Mouse (Mus musculus) liver, embryonic 16.5 days (tissue): ENCODE data around the gene Agmo. TPM values are rescaled to one million over a fixed set of nuclear protein-coding genes. Genes with fewer than 3 reads are reported as not detected.

Experiments used
- ATAC-seq: fragments of 200-750 bp; cut with Nextera tagmentation; 2 replicates; pipeline ENCODE4 v1.8.0; 2017; ENCODE audit warnings: low read depth, mild to moderate bottlenecking, moderate number of reproducible peaks, moderate library complexity
- H3K27ac ChIP-seq: fragments of 300-500 bp; sonication (generic); 2 replicates; pipeline ENCODE4 v1.5.1; 2014; ENCODE audit warnings: mild to moderate bottlenecking, low read length
- H3K27me3 ChIP-seq: fragments of 300-500 bp; sonication (generic); 2 replicates; pipeline ENCODE4 v1.6.1; 2014; ENCODE audit warnings: low read depth, low read length, mixed read lengths; ENCODE audit not compliant: control insufficient read depth, insufficient read depth
- H3K36me3 ChIP-seq: fragments of 300-500 bp; sonication (generic); 2 replicates; pipeline ENCODE4 v1.6.1; 2014; ENCODE audit warnings: mild to moderate bottlenecking; ENCODE audit not compliant: control insufficient read depth, insufficient read depth
- H3K4me1 ChIP-seq: fragments of 300-500 bp; sonication (generic); 2 replicates; pipeline ENCODE4 v1.6.1; 2014; ENCODE audit warnings: low read depth, low read length, mixed read lengths; ENCODE audit not compliant: control insufficient read depth
- H3K4me2 ChIP-seq: fragments of 300-500 bp; sonication (generic); 2 replicates; pipeline ENCODE4 v1.6.1; 2014; ENCODE audit warnings: low read depth, low read length, mixed read lengths
- H3K4me3 ChIP-seq: fragments of 300-500 bp; sonication (generic); 2 replicates; pipeline ENCODE4 v1.5.1; 2014; ENCODE audit warnings: low read depth, mild to moderate bottlenecking, low read length
- H3K9ac ChIP-seq: fragments of 300-500 bp; sonication (generic); 2 replicates; pipeline ENCODE4 v1.6.1; 2014; ENCODE audit warnings: low read depth, low read length
- H3K9me3 ChIP-seq: fragments of 300-500 bp; sonication (generic); replicated peaks from 2 replicates; pipeline ENCODE4 v1.6.1; 2016; ENCODE audit warnings: low read length; ENCODE audit not compliant: control insufficient read depth
- WGBS: fragments of 180-500 bp; shearing (Covaris S2); extraction: QIAGEN DNeasy Blood & Tissue Kit; methylation state at CpG from one replicate; pipeline ENCODE4 v1.1.7; 2014; ENCODE audit not compliant: insufficient replicate concordance; 5-methylcytosine and 5-hydroxymethylcytosine counted together
- polyA plus RNA-seq: library from polyadenylated mRNA; unstranded; fragments of >200 nt; fragmentation: Nextera tagmentation; extraction: Ambion mirVana; gene quantifications from 2 replicates; pipeline ENCODE4 v1.2.1, GENCODE M21; 2015

The Agmo gene
- polyA plus RNA-seq, 1 experiment from 2014 or later, result 14.7 TPM

- Histone ChIP-seq H3K4me3 (no peak overlapping the region), H3K4me1 (no peaks in the 10 kb centered on the region), H3K9ac (no peak overlapping the region), H3K27ac (no peak overlapping the region), H3K9me3 (no peaks in the 10 kb centered on the region), H3K4me2 (no peak overlapping the region), H3K36me3 (no peaks in the 10 kb centered on the region), H3K27me3 (no peaks in the 10 kb centered on the region)
- WGBS, result 31% methylated on average over 6 of the region's 6 CpGs
- no peak for ATAC-seq
Observed at GRCm38 (mm10) chr12:37268636-37269152, 27.3 kb downstream of the Agmo start.

- H3K4me3 ChIP-seq, result no peak overlapping the region
- ATAC-seq, result no peak
- H3K27me3 ChIP-seq, result no peaks in the 10 kb centered on the region
- H3K4me2 ChIP-seq, result no peak overlapping the region
- no peaks in the 10 kb centered on the region for H3K9me3 ChIP-seq
- WGBS, result 32% methylated on average over 3 of the region's 3 CpGs
- no peak overlapping the region for H3K27ac ChIP-seq
- no peak overlapping the region for H3K9ac ChIP-seq
- H3K4me1 ChIP-seq, result no peaks in the 10 kb centered on the region
- no peaks in the 10 kb centered on the region for H3K36me3 ChIP-seq
Observed at GRCm38 (mm10) chr12:37272660-37273059, 31.2 kb downstream of the Agmo start.

- Histone ChIP-seq H3K36me3 (no peaks in the 10 kb centered on the region), H3K4me3 (no peak overlapping the region), H3K9ac (no peak overlapping the region), H3K4me2 (no peak overlapping the region), H3K27me3 (no peaks in the 10 kb centered on the region), H3K27ac (no peak overlapping the region), H3K9me3 (no peaks in the 10 kb centered on the region), H3K4me1 (no peaks in the 10 kb centered on the region)
- WGBS, result 58% methylated on average over 5 of the region's 5 CpGs
- ATAC-seq, result no peak
Observed at GRCm38 (mm10) chr12:37273964-37274657, 32.7 kb downstream of the Agmo start.

GRCm38 (mm10) chr12:37274658-37275019 is 33.2 kb downstream of the Agmo start:
- H3K4me2 ChIP-seq, result no peak overlapping the region
- ATAC-seq, result no peak
- H3K27me3 ChIP-seq, result no peaks in the 10 kb centered on the region
- WGBS, result 46% methylated on average over 2 of the region's 2 CpGs
- H3K27ac ChIP-seq, result no peak overlapping the region
- H3K36me3 ChIP-seq, result no peaks in the 10 kb centered on the region
- no peaks in the 10 kb centered on the region for H3K4me1 ChIP-seq
- H3K9ac ChIP-seq, result no peak overlapping the region
- H3K9me3 ChIP-seq, result no peaks in the 10 kb centered on the region
- no peak overlapping the region for H3K4me3 ChIP-seq

- H3K4me1 ChIP-seq, result no peaks in the 10 kb centered on the region
- no peak overlapping the region for H3K4me2 ChIP-seq
- no peak overlapping the region for H3K4me3 ChIP-seq
- no peak overlapping the region for H3K9ac ChIP-seq
- H3K36me3 ChIP-seq, result no peaks in the 10 kb centered on the region
- H3K9me3 ChIP-seq, result no peaks in the 10 kb centered on the region
- no peak for ATAC-seq
- H3K27ac ChIP-seq, result no peak overlapping the region
- WGBS, result 46% methylated on average over 1 of the region's 1 CpGs
- H3K27me3 ChIP-seq, result no peaks in the 10 kb centered on the region
Observed at GRCm38 (mm10) chr12:37306956-37307466, 65.6 kb downstream of the Agmo start.

- Histone ChIP-seq H3K9me3 (no peaks in the 10 kb centered on the region), H3K4me2 (no peak overlapping the region), H3K4me3 (no peak overlapping the region), H3K27ac (no peak overlapping the region), H3K36me3 (no peaks in the 10 kb centered on the region), H3K9ac (no peak overlapping the region), H3K4me1 (no peaks in the 10 kb centered on the region), H3K27me3 (no peaks in the 10 kb centered on the region)
- 84% methylated on average over 1 of the region's 1 CpGs for WGBS
- no peak for ATAC-seq
Observed at GRCm38 (mm10) chr12:37310786-37311185, 69.3 kb downstream of the Agmo start.

- Histone ChIP-seq H3K4me1 (no peaks in the 10 kb centered on the region), H3K9ac (no peak overlapping the region), H3K36me3 (no peaks in the 10 kb centered on the region), H3K27ac (no peak overlapping the region), H3K9me3 (no peaks in the 10 kb centered on the region), H3K4me3 (no peak overlapping the region), H3K27me3 (no peaks in the 10 kb centered on the region), H3K4me2 (no peak overlapping the region)
- ATAC-seq, result no peak
- 37% methylated on average over 3 of the region's 3 CpGs for WGBS
Observed at GRCm38 (mm10) chr12:37322860-37323259, 81.4 kb downstream of the Agmo start.

- Histone ChIP-seq H3K9me3 (no peaks in the 10 kb centered on the region), H3K9ac (no peak overlapping the region), H3K4me2 (no peak overlapping the region), H3K27ac (no peak overlapping the region), H3K36me3 (no peaks in the 10 kb centered on the region), H3K4me3 (no peak overlapping the region), H3K4me1 (no peaks in the 10 kb centered on the region), H3K27me3 (no peaks in the 10 kb centered on the region)
- ATAC-seq, result no peak
- 47% methylated on average over 5 of the region's 5 CpGs for WGBS
Observed at GRCm38 (mm10) chr12:37334987-37335386, 93.5 kb downstream of the Agmo start.

GRCm38 (mm10) chr12:37344225-37344624 is 102.8 kb downstream of the Agmo start:
- Histone ChIP-seq H3K4me3 (no peak overlapping the region), H3K4me2 (no peak overlapping the region), H3K9ac (no peak overlapping the region), H3K27ac (no peak overlapping the region), H3K9me3 (no peaks in the 10 kb centered on the region), H3K36me3 (no peaks in the 10 kb centered on the region), H3K27me3 (no peaks in the 10 kb centered on the region), H3K4me1 (no peaks in the 10 kb centered on the region)
- ATAC-seq, result no peak
- 66% methylated on average over 5 of the region's 5 CpGs for WGBS
